Mouse (Mus musculus) neural tube, embryonic 14.5 days (tissue): ENCODE measurements at regions not wholly inside any gene's neighbourhood (a gene's known extent, or its start where the extent isn't known, plus 50 kb on each side); places are given as distances from the start of the nearest gene placed in this dataset.

Source experiments
- ATAC-seq: fragments of 200-750 bp; cut with Nextera tagmentation; 2 replicates; pipeline ENCODE4 v1.8.0; 2017; ENCODE audit warnings: low read depth, mild to moderate bottlenecking, moderate TSS enrichment, moderate library complexity
- H3K27ac ChIP-seq: fragments of 300-500 bp; sonication (generic); 2 replicates; pipeline ENCODE4 v1.5.1; 2014; ENCODE audit warnings: low read depth, mild to moderate bottlenecking, control low read depth, low read length, moderate library complexity, mixed read lengths
- H3K27me3 ChIP-seq: fragments of 300-500 bp; sonication (generic); 2 replicates; pipeline ENCODE4 v1.6.1; 2014; ENCODE audit warnings: low read length; ENCODE audit not compliant: control insufficient read depth, insufficient read depth
- H3K36me3 ChIP-seq: fragments of 300-500 bp; sonication (generic); 2 replicates; pipeline ENCODE4 v1.6.1; 2014; ENCODE audit warnings: low read length, mixed read lengths; ENCODE audit not compliant: control insufficient read depth, insufficient read depth
- H3K4me1 ChIP-seq: fragments of 300-500 bp; sonication (generic); 2 replicates; pipeline ENCODE4 v1.6.1; 2014; ENCODE audit warnings: low read length; ENCODE audit not compliant: control insufficient read depth, insufficient read depth
- H3K4me2 ChIP-seq: fragments of 300-500 bp; sonication (generic); 2 replicates; pipeline ENCODE4 v1.6.1; 2014; ENCODE audit warnings: mild to moderate bottlenecking, low read depth, low read length, control low read depth
- H3K4me3 ChIP-seq: fragments of 300-500 bp; sonication (generic); 2 replicates; pipeline ENCODE4 v1.5.1; 2014; ENCODE audit warnings: low read depth, low read length, control low read depth, mixed read lengths
- H3K9ac ChIP-seq: fragments of 300-500 bp; sonication (generic); replicated peaks from 2 replicates; pipeline ENCODE4 v1.6.1; 2014; ENCODE audit warnings: low read depth, mild to moderate bottlenecking, control low read depth, low read length, mixed read lengths
- H3K9me3 ChIP-seq: fragments of 300-500 bp; sonication (generic); 2 replicates; pipeline ENCODE4 v1.6.1; 2016; ENCODE audit warnings: low read length; ENCODE audit not compliant: control insufficient read depth
- WGBS: fragments of 180-500 bp; shearing (Covaris S2); extraction: QIAGEN DNeasy Blood & Tissue Kit; methylation state at CpG from one replicate; pipeline ENCODE4 v1.1.7; 2014; 5-methylcytosine and 5-hydroxymethylcytosine counted together

DNA sequence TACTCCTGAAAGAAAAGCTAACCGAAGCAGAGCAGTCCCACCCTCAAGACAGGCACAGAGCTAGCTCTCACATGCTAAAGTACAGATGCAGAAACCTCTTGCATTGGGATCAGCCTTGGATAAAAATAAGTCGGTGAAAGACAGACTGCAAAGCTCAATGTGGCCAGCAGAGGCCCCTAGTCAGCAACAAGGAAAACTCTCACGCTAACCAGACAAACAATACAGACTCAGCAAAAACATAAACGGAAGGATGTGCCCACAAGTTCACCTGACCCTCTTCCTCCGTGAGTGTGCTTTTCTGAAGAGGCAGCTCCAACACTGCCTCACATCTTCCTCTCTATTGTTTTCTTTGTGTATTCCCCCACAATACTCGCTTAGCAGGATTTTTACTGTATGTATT lies 77.8 kb downstream of the Rpia start:
- 20% methylated on average over 6 of the region's 6 CpGs for WGBS
- no peak overlapping the region for H3K4me3 ChIP-seq

DNA sequence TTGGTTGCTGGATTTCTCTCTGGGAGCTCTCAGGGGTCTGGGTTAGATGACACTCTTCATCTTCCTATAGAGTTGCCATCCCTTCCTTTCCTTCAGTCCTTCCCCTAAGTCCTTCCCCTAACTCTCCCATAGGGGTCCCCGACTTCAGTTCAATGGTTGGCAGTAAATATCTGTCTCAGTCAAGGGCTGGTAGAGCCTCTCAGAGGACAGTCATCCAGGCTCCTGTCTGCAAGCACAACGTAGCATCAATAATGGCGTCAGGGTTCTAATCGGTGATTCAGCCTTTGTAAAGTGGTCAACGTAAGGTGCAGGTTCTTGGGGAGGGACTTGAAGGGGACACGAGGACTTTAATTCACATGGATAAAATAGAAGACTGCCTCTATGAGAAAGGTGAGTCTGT lies 78.4 kb downstream of the Rpia start:
- ATAC-seq, result no peak
- H3K9ac ChIP-seq, result no peak overlapping the region
- H3K27me3 ChIP-seq, result no peaks in the 10 kb centered on the region
- H3K9me3 ChIP-seq, result no peaks in the 10 kb centered on the region
- H3K4me1 ChIP-seq, result no peaks in the 10 kb centered on the region
- no peak overlapping the region for H3K27ac ChIP-seq
- H3K4me3 ChIP-seq, result no peak overlapping the region
- WGBS, result 77% methylated on average over 6 of the region's 6 CpGs
- H3K36me3 ChIP-seq, result no peaks in the 10 kb centered on the region
- no peak overlapping the region for H3K4me2 ChIP-seq

More for the DNA sequence above, 77.8 kb downstream of the Rpia start:
- Histone ChIP-seq H3K4me1 (no peaks in the 10 kb centered on the region), H3K9me3 (no peaks in the 10 kb centered on the region), H3K27me3 (no peaks in the 10 kb centered on the region), H3K36me3 (no peaks in the 10 kb centered on the region), H3K4me2 (peak overlapping the region; percentile 26), H3K27ac (no peak overlapping the region), H3K9ac (no peak overlapping the region)
- peak; percentile 69 for ATAC-seq

DNA sequence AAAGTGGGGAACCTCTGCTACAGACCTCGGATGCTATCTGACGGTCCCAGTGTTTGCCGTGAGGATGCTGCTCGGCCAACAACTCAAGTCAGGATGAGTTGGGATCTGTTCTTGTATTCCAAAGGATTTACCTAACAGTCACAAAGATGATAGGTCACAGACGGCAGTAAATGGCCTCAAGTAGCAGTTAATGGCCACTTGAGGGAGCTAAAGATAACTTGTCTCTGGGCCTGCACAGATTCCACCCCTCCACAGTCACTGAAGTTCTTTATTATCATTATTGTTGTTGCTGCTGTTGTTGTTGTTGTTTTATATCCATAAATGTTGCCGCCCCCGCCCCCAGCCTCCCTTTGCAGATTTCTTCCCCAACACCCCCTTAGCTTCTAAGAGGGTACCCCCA lies 78.9 kb downstream of the Rpia start:
- 49% methylated on average over 7 of the region's 7 CpGs for WGBS
- Histone ChIP-seq H3K9ac (no peak overlapping the region), H3K4me2 (no peak overlapping the region), H3K4me3 (no peak overlapping the region), H3K4me1 (no peaks in the 10 kb centered on the region), H3K27ac (no peak overlapping the region), H3K27me3 (no peaks in the 10 kb centered on the region), H3K9me3 (no peaks in the 10 kb centered on the region), H3K36me3 (no peaks in the 10 kb centered on the region)
- ATAC-seq, result peak; percentile 31; the same call in 1 of the 2 replicates

DNA sequence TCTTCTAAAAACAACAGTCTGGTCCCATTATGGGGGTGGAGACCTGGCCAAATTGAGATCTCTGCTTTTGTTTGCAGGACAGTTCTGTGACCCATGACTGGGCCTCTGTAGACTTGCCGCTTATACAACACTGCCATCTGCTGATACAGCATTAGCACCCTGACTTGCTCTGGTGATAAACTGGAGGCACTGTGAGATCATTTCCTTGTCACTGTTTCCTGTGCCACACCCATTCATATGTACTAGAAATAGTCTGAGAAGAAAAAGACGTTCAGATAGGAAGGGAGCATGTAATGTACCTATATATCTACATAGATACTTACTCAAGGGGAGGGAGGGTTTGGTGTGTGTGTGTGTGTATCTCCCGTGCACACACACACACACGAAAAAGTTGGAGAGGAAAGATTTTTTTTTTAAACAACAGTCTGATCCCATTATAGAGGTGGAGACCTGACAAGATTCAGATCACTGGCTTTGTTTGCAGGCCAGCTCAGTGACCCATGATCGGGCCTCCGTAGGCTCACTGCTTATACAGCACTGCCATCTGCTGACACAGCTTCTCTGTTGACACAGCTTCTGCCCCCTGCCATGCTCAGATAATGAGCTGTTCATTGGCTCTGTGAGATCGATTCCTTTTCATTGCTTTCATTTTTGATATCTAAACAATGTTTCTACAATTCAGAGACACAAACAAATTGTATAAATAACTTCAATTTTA lies 82.5 kb downstream of the Rpia start:
- Histone ChIP-seq H3K4me1 (no peaks in the 10 kb centered on the region), H3K27ac (no peak overlapping the region), H3K36me3 (no peaks in the 10 kb centered on the region), H3K4me2 (no peak overlapping the region), H3K9ac (no peak overlapping the region), H3K4me3 (no peak overlapping the region), H3K27me3 (no peaks in the 10 kb centered on the region), H3K9me3 (no peaks in the 10 kb centered on the region)
- ATAC-seq, result peak; percentile 79
- 26% methylated on average over 7 of the region's 7 CpGs for WGBS

DNA sequence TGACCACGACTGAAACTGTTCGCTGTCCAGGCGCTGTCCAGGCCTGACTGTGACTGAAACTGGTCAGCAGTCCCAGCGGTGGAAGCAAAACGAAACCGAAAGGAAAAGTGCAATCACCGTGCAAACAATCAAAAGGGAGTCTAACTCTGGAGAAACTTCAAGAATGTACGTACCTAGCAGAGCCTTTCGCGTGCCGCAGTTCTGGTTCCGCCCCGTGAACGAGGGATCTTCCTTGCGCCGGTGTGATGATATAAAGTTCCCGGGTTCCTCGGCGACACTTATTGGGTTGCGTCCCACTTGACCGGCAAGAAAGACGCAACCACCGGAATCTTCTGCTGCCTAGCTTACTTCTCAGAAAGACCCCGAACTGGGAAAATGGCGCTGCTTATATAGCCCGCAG lies 96.4 kb downstream of the Rpia start:
- H3K36me3 ChIP-seq, result no peaks in the 10 kb centered on the region
- H3K4me1 ChIP-seq, result no peaks in the 10 kb centered on the region
- H3K9me3 ChIP-seq, result no peaks in the 10 kb centered on the region
- no peaks in the 10 kb centered on the region for H3K27me3 ChIP-seq
- ATAC-seq, result no peak
- no peak overlapping the region for H3K27ac ChIP-seq
- H3K4me3 ChIP-seq, result no peak overlapping the region
- 98% methylated on average over 26 of the region's 26 CpGs for WGBS
- no peak overlapping the region for H3K9ac ChIP-seq
- H3K4me2 ChIP-seq, result no peak overlapping the region
